Mouse (Mus musculus) megakaryocyte, embryonic 14.5 days (primary cell): ENCODE measurements around the gene D11Wsu47e. TPM values are rescaled to one million over a fixed set of nuclear protein-coding genes. Genes with fewer than 3 reads are reported as not detected.

Experiments used
- H3K27me3 ChIP-seq: replicated peaks from 2 replicates; pipeline ENCODE3; 2012; ENCODE audit warnings: inconsistent platforms
- H3K36me3 ChIP-seq: replicated peaks from 2 replicates; pipeline ENCODE3; 2012; ENCODE audit warnings: low read length, inconsistent platforms, mixed read lengths
- H3K4me1 ChIP-seq: 2 replicates; pipeline ENCODE4 v1.6.1; 2012; ENCODE audit warnings: inconsistent platforms
- H3K4me3 ChIP-seq: replicated peaks from 2 replicates; pipeline ENCODE3; 2012; ENCODE audit warnings: moderate library complexity, mild to moderate bottlenecking, inconsistent platforms
- H3K9me3 ChIP-seq: 2 replicates; pipeline ENCODE4 v1.6.1; 2012; ENCODE audit warnings: inconsistent platforms
- FLI1 ChIP-seq: IDR thresholded peaks from 2 replicates; pipeline ENCODE4 v1.6.1; 2012; ENCODE audit warnings: low read length, inconsistent platforms, mixed read lengths
- GATA1 ChIP-seq: IDR thresholded peaks from 3 replicates; pipeline ENCODE4 v1.6.1; 2012; ENCODE audit warnings: mixed read lengths, low read length, inconsistent platforms, borderline replicate concordance
- polyA plus RNA-seq: library from polyadenylated mRNA; stranded (reverse); fragments of >175 nt; gene quantifications from 2 replicates; pipeline ENCODE4 v1.2.3, GENCODE M21; 2012; ENCODE audit warnings: low replicate concordance; ENCODE audit not compliant: insufficient read depth

The D11Wsu47e gene
- polyA plus RNA-seq, 1 experiment = 5.2 TPM

DNA sequence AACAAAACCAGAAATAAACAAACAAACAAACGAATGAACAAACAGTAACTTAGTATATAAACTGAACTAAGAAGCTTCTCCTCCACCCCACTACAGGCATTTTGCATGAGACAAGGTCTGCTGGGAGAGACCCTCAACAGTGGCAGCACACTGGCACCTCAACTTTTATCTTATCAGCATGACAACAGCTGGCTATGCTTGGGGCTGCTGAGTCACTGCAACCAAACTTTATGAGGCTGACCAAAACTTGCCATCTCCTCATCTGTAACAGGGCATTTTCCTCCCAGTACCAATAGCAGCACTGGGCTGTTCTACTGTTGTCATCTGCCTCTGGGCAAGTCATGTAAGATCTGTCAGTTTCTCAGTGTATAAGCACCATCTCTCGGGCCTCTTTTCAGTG, 3.3 kb upstream of the D11Wsu47e start:
- H3K4me1 ChIP-seq = peaks cover 76% of the 10 kb centered on the region
- peak; percentile 53; the same call in 1 of the 3 replicates for TF ChIP-seq GATA1
- no peak for TF ChIP-seq FLI1
- H3K4me3 ChIP-seq = peak overlapping the region; percentile 86
- no peaks in the 10 kb centered on the region for H3K27me3 ChIP-seq
- peaks cover 36% of the 10 kb centered on the region for H3K36me3 ChIP-seq
- no peaks in the 10 kb centered on the region for H3K9me3 ChIP-seq

DNA sequence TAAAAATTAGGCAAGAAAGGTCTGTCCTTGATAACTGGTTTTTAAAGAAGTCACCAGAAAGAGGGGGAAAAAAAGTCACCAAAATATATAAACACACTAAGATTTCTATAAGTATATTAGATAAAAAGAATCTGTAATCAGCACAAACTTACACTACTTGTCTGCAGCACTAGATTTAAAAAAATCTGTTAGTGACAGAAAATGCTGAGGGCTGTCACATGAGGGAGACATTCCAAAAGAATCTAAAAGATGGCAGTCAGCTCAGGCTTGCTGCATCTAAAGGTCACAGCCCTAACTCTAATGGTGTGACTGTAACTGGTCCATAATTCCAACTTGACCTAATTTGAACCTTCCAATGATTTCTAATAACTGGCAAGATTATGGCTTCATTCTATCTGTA, 2.2 kb upstream of the D11Wsu47e start:
- Histone ChIP-seq H3K4me3 (peak overlapping the region; percentile 99), H3K4me1 (peaks cover 76% of the 10 kb centered on the region), H3K27me3 (no peaks in the 10 kb centered on the region), H3K36me3 (peaks cover 31% of the 10 kb centered on the region), H3K9me3 (no peaks in the 10 kb centered on the region)
- no peak for TF ChIP-seq GATA1
- no peak for TF ChIP-seq FLI1

- Histone ChIP-seq H3K4me3 (peak overlapping the region; percentile 99), H3K27me3 (no peaks in the 10 kb centered on the region), H3K9me3 (no peaks in the 10 kb centered on the region), H3K4me1 (peaks cover 70% of the 10 kb centered on the region), H3K36me3 (peaks cover 28% of the 10 kb centered on the region)
- TF ChIP-seq FLI1 = no peak
- TF ChIP-seq GATA1 = no peak
Observed at GRCm38 (mm10) chr11:113682897-113683626, 1.1 kb upstream of the D11Wsu47e start.

GRCm38 (mm10) chr11:113683627-113683956, 620 bp upstream of the D11Wsu47e start:
- TF ChIP-seq GATA1 (no peak), FLI1 (no peak)
- peak overlapping the region; percentile 99 for H3K4me3 ChIP-seq
- H3K36me3 ChIP-seq = peaks cover 29% of the 10 kb centered on the region
- H3K27me3 ChIP-seq = no peaks in the 10 kb centered on the region
- no peaks in the 10 kb centered on the region for H3K9me3 ChIP-seq
- H3K4me1 ChIP-seq = peaks cover 68% of the 10 kb centered on the region

DNA sequence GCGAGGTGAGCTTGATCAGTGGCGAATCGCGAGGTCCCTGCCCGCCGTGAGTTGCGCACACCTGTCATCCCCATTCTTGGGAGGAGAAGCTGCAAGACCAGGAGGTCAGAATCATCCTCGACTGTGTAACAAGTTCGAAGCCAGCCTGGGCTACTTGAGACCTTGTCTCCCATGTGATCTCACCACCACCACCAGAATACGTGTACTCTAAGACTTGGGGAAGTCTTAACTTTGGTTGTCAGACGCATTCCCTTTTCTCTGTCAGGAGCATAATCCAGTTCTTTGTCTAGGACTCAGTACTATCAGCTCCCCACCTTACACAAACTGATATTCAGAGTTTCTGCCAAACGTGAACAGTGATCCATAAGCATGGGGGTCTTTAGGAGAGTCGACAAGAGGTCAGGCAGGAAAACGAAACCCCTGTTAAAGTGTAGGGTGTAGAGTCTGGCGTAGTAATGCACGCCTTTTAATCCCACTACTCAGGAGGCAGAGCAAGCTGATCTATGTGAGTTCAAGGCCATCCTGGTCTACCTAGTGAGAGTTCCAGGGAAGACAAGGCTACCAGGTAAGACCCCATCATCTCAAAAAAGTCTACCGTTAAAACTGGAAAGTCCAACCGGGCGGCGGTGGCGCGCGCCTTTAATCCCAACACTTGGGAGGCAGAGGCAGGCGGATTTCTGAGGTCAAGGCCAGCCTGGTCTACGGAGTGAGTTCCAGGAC, 655 bp downstream of the D11Wsu47e start:
- Histone ChIP-seq H3K4me1 (peaks cover 66% of the 10 kb centered on the region), H3K9me3 (no peaks in the 10 kb centered on the region)
- TF ChIP-seq FLI1 = no peak
- no peak for TF ChIP-seq GATA1

GRCm38 (mm10) chr11:113687031-113687430, 2.8 kb downstream of the D11Wsu47e start:
- H3K4me1 ChIP-seq = peaks cover 55% of the 10 kb centered on the region
- TF ChIP-seq FLI1 = no peak
- TF ChIP-seq GATA1 = no peak
- peaks cover 53% of the 10 kb centered on the region for H3K36me3 ChIP-seq
- peak overlapping the region; percentile 35 for H3K4me3 ChIP-seq
- no peaks in the 10 kb centered on the region for H3K27me3 ChIP-seq
- no peaks in the 10 kb centered on the region for H3K9me3 ChIP-seq

More for the DNA sequence above, 655 bp downstream of the D11Wsu47e start:
- H3K4me3 ChIP-seq = peak overlapping the region; percentile 99
- H3K36me3 ChIP-seq = peaks cover 34% of the 10 kb centered on the region
- no peaks in the 10 kb centered on the region for H3K27me3 ChIP-seq

GRCm38 (mm10) chr11:113690506-113690905, 6.3 kb downstream of the D11Wsu47e start:
- no peaks in the 10 kb centered on the region for H3K27me3 ChIP-seq
- TF ChIP-seq GATA1 (no peak), FLI1 (no peak)
- H3K36me3 ChIP-seq = peaks cover 88% of the 10 kb centered on the region
- H3K4me1 ChIP-seq = peaks cover 37% of the 10 kb centered on the region
- no peak overlapping the region for H3K4me3 ChIP-seq
- 0 out of 2 replicates have a peak, but pooled peaks cover under 1% of the 10 kb centered on the region for H3K9me3 ChIP-seq

DNA sequence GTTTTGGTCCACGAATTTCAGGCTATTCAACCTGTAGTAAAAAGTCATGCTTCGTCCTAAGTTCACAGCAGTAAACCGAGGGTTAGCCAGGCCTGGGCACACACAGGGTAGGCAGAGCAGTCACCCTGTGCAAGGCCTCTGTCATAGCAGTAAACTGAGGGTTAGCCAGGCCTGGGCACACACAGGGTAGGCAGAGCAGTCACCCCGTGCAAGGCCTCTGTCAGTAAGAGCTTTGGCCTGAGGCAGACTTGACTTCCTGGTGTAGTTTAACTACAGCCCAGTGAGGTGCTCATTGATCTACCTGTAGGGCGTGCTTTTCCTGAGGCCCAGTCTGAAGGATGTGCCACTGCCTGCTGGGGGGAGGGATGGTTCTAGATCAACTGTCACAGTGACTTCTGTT, 7.1 kb downstream of the D11Wsu47e start:
- Histone ChIP-seq H3K4me3 (no peak overlapping the region), H3K4me1 (peaks cover 33% of the 10 kb centered on the region), H3K9me3 (0 out of 2 replicates have a peak, but pooled peaks cover 3% of the 10 kb centered on the region), H3K36me3 (peaks cover 96% of the 10 kb centered on the region), H3K27me3 (no peaks in the 10 kb centered on the region)
- TF ChIP-seq FLI1 (no peak), GATA1 (no peak)

GRCm38 (mm10) chr11:113691851-113692250, 7.6 kb downstream of the D11Wsu47e start:
- no peaks in the 10 kb centered on the region for H3K27me3 ChIP-seq
- TF ChIP-seq FLI1 (no peak), GATA1 (no peak)
- H3K4me3 ChIP-seq = no peak overlapping the region
- H3K9me3 ChIP-seq = peaks cover 8% of the 10 kb centered on the region
- H3K4me1 ChIP-seq = peaks cover 28% of the 10 kb centered on the region
- peaks cover 97% of the 10 kb centered on the region for H3K36me3 ChIP-seq

GRCm38 (mm10) chr11:113697571-113697970, 13.4 kb downstream of the D11Wsu47e start:
- H3K27me3 ChIP-seq = peaks cover 2% of the 10 kb centered on the region
- TF ChIP-seq GATA1 = no peak
- peaks cover 74% of the 10 kb centered on the region for H3K36me3 ChIP-seq

More at GRCm38 (mm10) chr11:113697571-113697970, 13.4 kb downstream of the D11Wsu47e start:
- Histone ChIP-seq H3K9me3 (peaks cover 16% of the 10 kb centered on the region), H3K4me1 (peaks cover 14% of the 10 kb centered on the region), H3K4me3 (no peak overlapping the region)
